Mouse (Mus musculus) ZHBTc4 (cell line): ENCODE measurements at regions not wholly inside any gene's neighbourhood (a gene's known extent, or its start where the extent isn't known, plus 50 kb on each side); places are given as distances from the start of the nearest gene placed in this dataset.

Experiments used
- DNase-seq: peaks from one replicate; pipeline ENCODE4 v3.0.0-alpha.2; 2011; ENCODE audit warnings: low read depth, low spot score

DNA sequence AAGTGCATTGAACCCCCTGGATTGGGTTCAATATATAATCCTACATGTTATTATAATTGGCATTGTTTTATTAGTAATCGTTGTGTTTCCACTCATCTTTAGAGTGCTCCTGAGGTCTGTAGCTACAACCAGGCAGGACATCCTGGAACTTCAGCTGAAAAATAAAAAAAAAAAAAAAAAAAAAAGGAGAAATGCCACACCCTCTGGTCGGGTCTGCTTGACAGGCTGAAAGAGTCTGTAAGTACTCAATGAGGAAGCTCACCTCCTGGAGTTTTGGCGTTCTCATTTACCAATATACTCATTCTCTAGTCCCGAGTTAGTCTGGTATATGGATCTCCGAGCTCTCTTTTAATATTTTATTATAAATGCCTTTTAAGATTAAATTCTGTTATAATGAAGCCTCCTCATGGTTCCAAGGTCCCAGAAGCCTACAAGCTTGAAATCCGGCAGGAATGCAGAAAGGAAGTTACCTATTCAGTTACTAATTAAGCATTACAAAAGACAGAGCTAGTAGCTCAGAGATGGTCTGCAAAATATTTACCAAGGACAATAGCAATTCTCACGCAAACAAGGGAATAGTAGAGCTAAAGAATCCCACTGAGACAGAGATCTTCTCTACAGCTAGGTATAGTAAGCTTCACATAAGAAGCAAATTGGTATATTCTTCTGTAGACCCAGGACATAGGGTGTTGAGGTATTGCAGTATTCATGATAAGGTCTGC lies 745.7 kb upstream of the Gm5150 start:
- DNase-seq, result peak; percentile 72

DNA sequence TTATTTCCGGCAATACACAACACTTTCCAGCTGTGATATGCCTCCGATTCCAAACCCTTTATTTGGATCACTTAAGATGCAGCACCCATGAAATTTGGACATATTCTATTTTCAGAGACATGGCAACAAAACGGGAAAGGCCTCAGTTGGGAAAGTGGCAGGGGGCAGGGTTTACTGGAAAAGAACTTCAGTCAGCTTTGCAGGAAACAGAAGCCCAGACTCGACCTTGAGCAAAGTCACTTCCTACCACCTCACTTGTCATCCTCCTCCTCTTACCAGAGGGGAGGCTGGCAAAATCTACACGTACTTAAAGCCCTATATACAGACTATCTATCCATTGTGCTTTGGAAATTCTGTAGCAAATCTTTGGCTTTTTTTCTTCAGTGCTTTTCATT lies 727.7 kb upstream of the Gm5150 start:
- DNase-seq, result peak; percentile 42

DNA sequence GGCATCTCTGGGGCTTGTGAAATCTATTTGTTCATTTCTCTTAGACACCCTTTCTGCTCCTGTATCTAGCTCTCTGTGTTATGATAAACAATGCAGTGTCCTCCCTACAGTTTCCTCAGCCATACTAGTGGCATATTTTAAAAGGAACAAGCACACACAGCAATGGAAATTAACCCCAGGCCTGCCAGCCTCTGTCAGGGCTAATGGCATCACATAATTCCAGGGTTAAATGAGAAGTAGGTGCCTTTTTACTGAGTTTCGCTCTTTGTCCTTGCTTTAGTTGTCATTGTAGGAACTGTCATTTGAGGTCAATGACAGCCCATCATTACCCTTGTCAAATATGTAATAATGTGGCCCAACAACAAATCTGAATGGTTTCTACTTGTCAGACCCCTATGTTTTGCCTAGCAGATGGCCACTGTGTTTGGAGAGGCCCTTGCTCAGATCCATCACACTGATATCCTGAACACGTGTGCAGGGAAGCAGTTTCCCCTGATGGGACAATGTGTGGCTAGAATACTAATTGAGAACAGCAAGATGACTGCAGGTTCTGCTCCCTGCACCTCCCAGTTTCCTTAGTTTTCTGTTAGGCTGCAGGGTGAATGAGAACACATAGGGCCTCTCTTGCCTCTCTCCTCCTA lies 727.2 kb upstream of the Gm5150 start:
- no peak for DNase-seq

DNA sequence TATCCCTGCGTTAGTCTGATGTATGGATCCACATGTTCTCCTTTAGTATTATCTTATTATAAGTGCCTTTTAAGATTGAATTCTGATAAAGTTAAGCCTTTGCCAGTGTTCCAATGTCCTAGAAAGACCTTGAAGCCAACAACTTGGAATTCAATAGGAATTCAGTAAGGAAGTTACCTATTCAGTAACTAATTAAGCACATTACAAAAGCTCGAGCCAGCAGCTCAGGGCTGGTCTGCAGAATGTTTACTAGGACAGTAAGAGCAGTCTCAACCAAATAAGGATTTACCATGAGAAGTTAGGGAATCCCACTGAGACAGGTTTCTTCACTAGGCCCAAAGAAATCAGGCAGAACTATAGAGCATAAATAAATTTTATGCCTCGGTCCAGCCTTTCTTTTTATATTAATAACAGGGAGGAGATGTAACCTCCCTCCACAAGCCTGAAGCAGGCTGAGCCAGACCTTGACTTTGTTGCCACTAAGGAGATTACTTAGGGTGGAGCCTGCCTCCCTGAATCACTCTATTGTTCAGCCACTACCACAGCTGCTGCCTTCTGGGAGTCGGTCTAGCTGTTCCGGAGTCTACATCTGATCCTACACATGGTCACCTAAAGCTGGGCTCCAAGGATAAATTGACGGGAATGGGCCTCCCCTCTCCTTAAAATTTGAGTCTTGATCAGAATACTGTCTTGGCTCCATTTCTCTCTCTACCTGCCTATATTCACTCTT lies 718.3 kb upstream of the Gm5150 start:
- DNase-seq, result peak; percentile 89

DNA sequence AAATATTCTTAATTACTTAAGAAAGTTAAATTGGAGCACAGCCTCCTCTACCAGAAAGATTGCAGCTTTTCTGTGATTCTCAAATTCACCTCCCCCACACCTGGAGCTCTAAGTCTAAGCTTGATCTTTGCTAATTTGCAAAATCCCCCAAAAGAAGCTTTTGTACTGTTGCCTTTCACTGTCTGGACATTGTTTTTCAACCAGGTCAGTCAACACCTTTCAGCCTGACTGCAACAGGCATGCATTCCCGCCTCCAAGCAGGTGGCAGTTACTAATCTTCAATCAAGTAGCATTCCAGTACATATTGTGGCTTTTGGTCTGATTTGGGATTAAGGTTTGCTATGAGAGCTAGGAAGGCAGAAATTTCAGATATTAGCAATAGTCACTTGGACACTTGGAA lies 717.4 kb upstream of the Gm5150 start:
- DNase-seq, result peak; percentile 56

DNA sequence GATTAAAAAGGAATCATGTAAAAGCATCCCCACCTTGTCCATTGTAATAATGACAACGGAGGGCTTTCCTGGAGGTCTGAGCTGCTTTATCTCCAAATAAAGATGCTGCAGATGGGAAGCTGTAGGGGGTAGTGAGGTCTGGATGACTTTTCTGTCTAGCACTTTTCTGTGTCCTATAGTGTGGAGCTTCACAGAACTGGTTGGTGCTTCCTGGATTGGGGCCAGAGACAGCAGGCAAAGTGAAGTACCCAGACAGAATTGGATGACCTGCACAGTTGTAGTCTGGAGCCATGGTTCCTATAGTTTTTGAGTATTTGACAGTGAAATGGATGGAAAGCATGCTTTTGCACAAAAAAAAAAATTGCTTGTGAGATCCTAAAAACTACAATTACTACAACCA lies 684.7 kb upstream of the Gm5150 start:
- DNase-seq, result no peak

DNA sequence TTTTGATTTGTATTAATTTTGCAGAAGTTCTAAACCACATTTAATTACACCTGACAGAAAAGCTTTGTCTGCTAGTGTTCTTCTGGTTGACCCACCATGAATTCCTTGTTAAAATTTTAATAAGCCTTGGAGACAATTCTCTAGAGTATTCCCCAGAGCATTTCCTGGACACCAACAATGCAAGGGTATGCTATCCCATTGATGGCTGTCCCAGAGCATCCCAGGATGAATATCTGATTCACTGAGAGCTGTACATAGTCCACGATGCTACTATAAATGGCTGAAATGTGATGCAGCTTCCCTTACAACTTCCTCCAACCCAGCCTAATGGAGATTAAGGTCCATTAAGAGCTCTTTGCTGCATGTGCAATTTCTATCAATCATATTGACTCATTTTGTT lies 682.7 kb upstream of the Gm5150 start:
- DNase-seq, result no peak

DNA sequence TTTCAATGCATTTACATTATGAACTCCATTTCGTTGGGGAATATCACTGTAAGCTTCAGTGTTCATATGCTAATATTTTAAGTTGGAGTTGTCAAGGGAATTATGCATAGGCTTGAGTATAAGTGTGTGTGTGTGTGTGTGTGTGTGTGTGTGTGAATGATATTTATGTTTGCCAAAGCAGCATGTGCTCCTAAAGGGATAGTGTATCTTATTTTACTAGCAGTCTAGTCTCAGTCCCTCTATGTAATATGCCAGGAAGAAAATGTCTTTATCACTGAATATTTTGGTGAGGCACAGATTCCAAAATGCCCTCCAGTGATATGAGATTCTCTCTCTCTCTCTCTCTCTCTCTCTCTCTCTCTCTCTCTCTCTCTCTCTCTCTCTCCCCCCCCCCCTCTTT lies 651.3 kb upstream of the Gm5150 start:
- DNase-seq, result no peak
